Mouse (Mus musculus) lung, embryonic 14.5 days (tissue): ENCODE measurements at regions not wholly inside any gene's neighbourhood (a gene's known extent, or its start where the extent isn't known, plus 50 kb on each side); places are given as distances from the start of the nearest gene placed in this dataset.

Experiments
- ATAC-seq: fragments of 200-750 bp; cut with Nextera tagmentation; 2 replicates; pipeline ENCODE4 v1.8.0; 2017; ENCODE audit warnings: mild to moderate bottlenecking, moderate TSS enrichment, moderate library complexity; ENCODE audit not compliant: insufficient read depth
- DNase-seq: peaks from one replicate; pipeline ENCODE4 v3.0.0-alpha.2; 2015
- H3K27ac ChIP-seq: fragments of 300-500 bp; sonication (generic); 2 replicates; pipeline ENCODE4 v1.5.1; 2014; ENCODE audit warnings: low read depth, mild to moderate bottlenecking, moderate library complexity
- H3K27me3 ChIP-seq: fragments of 300-500 bp; sonication (generic); 2 replicates; pipeline ENCODE4 v1.6.1; 2014; ENCODE audit warnings: low read length, control low read depth; ENCODE audit not compliant: insufficient read depth
- H3K36me3 ChIP-seq: fragments of 300-500 bp; sonication (generic); 2 replicates; pipeline ENCODE4 v1.6.1; 2014; ENCODE audit warnings: control low read depth; ENCODE audit not compliant: insufficient read depth
- H3K4me1 ChIP-seq: fragments of 300-500 bp; sonication (generic); 2 replicates; pipeline ENCODE4 v1.6.1; 2014; ENCODE audit warnings: antibody characterized with exemption, control low read depth; ENCODE audit not compliant: insufficient read depth
- H3K4me2 ChIP-seq: fragments of 300-500 bp; sonication (generic); 2 replicates; pipeline ENCODE4 v1.6.1; 2014; ENCODE audit warnings: mild to moderate bottlenecking
- H3K4me3 ChIP-seq: fragments of 300-500 bp; sonication (generic); 2 replicates; pipeline ENCODE4 v1.5.1; 2014; ENCODE audit warnings: low read depth, low read length
- H3K9ac ChIP-seq: fragments of 300-500 bp; sonication (generic); 2 replicates; pipeline ENCODE4 v1.6.1; 2014
- H3K9me3 ChIP-seq: fragments of 300-500 bp; sonication (generic); 2 replicates; pipeline ENCODE4 v1.6.1; 2016; ENCODE audit warnings: low read depth, low read length, control low read depth
- CTCF ChIP-seq: IDR thresholded peaks from 2 replicates; pipeline ENCODE4 v1.5.1; 2016; ENCODE audit warnings: antibody characterized with exemption, low read depth
- WGBS: fragments of 180-500 bp; shearing (Covaris S2); extraction: QIAGEN DNeasy Blood & Tissue Kit; methylation state at CpG from one replicate; pipeline ENCODE4 v1.1.7; 2014; 5-methylcytosine and 5-hydroxymethylcytosine counted together

- 55% methylated on average over 2 of the region's 2 CpGs for WGBS
- Histone ChIP-seq H3K4me3 (no peak overlapping the region), H3K9ac (no peak overlapping the region), H3K4me1 (no peaks in the 10 kb centered on the region), H3K27me3 (no peaks in the 10 kb centered on the region), H3K4me2 (no peak overlapping the region), H3K9me3 (no peaks in the 10 kb centered on the region), H3K36me3 (no peaks in the 10 kb centered on the region), H3K27ac (no peak overlapping the region)
- no peak for TF ChIP-seq CTCF
- ATAC-seq (no peak), DNase-seq (no peak)
Observed at GRCm38 (mm10) chr10:66234370-66234916, 861.5 kb upstream of the Jmjd1c start.

GRCm38 (mm10) chr10:66256377-66256776 is 839.5 kb upstream of the Jmjd1c start:
- Histone ChIP-seq H3K4me2 (no peak overlapping the region), H3K9me3 (no peaks in the 10 kb centered on the region), H3K4me1 (no peaks in the 10 kb centered on the region), H3K9ac (no peak overlapping the region), H3K27ac (no peak overlapping the region), H3K4me3 (no peak overlapping the region), H3K27me3 (no peaks in the 10 kb centered on the region), H3K36me3 (no peaks in the 10 kb centered on the region)
- 66% methylated on average over 5 of the region's 5 CpGs for WGBS
- DNase-seq (no peak), ATAC-seq (no peak)
- TF ChIP-seq CTCF = no peak

GRCm38 (mm10) chr10:66270647-66271270 is 825.2 kb upstream of the Jmjd1c start:
- no peaks in the 10 kb centered on the region for H3K36me3 ChIP-seq
- no peak overlapping the region for H3K4me2 ChIP-seq
- ATAC-seq (no peak), DNase-seq (no peak)
- no peaks in the 10 kb centered on the region for H3K4me1 ChIP-seq
- no peaks in the 10 kb centered on the region for H3K27me3 ChIP-seq
- H3K9ac ChIP-seq = no peak overlapping the region
- no peaks in the 10 kb centered on the region for H3K9me3 ChIP-seq
- no peak for TF ChIP-seq CTCF
- no peak overlapping the region for H3K27ac ChIP-seq
- H3K4me3 ChIP-seq = no peak overlapping the region
- WGBS = 69% methylated on average over 4 of the region's 4 CpGs

DNA sequence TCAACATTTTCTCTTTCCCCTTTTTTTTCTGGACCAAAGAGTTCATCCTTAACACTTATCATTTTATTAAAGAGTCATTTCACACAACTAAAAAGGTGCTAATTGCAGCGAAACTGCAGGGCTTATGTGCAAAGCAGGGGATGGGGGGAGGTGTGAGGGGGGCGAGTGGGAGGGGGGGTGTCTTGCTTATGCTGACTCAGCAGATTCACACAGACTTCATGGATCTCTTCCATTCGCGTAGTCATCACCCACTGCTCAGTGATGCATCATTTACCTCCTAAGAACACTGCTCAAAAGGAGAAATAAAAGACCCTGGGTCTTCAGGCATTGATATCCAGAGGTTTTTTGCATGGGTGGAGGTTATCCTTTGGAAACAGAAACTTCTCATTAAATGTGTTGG is 800.3 kb upstream of the Jmjd1c start:
- no peaks in the 10 kb centered on the region for H3K4me1 ChIP-seq
- no peak overlapping the region for H3K4me2 ChIP-seq
- H3K9ac ChIP-seq = no peak overlapping the region
- no peak overlapping the region for H3K4me3 ChIP-seq
- no peaks in the 10 kb centered on the region for H3K27me3 ChIP-seq
- H3K27ac ChIP-seq = no peak overlapping the region
- no peaks in the 10 kb centered on the region for H3K9me3 ChIP-seq
- 46% methylated on average over 4 of the region's 4 CpGs for WGBS
- no peak for TF ChIP-seq CTCF
- ATAC-seq (no peak), DNase-seq (no peak)
- H3K36me3 ChIP-seq = no peaks in the 10 kb centered on the region

DNA sequence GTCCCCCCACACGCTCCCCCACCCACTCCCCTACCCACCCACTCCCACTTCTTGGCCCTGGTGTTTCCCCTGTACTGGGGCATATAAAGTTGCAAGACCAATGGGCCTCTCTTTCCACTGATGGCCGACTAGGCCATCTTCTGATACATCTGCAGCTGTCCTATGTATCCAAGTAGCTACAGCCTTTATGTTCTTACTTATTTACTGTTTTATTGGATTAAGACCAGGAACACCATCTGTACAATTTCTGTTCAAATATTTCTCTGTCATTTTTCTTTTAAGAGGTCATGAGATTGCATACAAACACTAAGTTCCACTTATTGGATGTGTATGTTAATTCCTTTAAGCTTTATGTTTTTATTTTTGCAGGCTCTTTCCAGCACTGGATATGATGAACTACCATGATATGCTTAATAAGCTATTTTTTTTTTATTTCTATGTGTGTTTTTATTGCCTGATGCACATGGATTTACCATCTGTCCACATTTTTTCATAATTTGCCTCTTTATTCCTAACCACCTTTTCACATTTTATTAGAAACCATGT is 792.6 kb upstream of the Jmjd1c start:
- Histone ChIP-seq H3K4me1 (no peaks in the 10 kb centered on the region), H3K27ac (no peak overlapping the region), H3K27me3 (no peaks in the 10 kb centered on the region), H3K4me2 (no peak overlapping the region), H3K9ac (no peak overlapping the region), H3K9me3 (no peaks in the 10 kb centered on the region), H3K4me3 (no peak overlapping the region), H3K36me3 (no peaks in the 10 kb centered on the region)
- peak; percentile 60; the same call in 1 of the 2 replicates for ATAC-seq
- TF ChIP-seq CTCF = no peak
- WGBS = 55% methylated on average over 2 of the region's 2 CpGs
- peak; percentile 56 for DNase-seq

DNA sequence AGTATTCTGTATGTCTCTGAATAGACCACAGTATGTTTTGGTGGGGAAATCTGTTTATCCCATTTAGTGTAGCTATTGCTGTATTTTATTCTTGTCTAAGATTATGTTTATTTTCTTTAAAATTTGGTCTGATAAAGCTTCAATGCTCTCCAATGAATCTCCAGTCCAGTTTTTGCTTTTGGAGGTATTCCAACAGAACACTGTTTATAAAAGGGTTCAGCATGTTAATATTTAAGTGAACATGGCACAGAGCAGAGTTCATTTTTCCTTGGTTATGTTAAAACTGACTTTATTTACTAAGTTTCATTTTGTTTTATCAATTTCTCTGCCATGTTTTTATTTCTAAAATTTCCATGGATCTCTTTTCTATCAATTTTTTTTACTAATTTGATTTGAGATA is 791.0 kb upstream of the Jmjd1c start:
- H3K4me2 ChIP-seq = no peak overlapping the region
- H3K9ac ChIP-seq = no peak overlapping the region
- peak; percentile 28; the same call in 1 of the 2 replicates for ATAC-seq
- H3K27me3 ChIP-seq = no peaks in the 10 kb centered on the region
- DNase-seq = peak; percentile 73
- no peaks in the 10 kb centered on the region for H3K9me3 ChIP-seq
- no peak overlapping the region for H3K27ac ChIP-seq
- no peaks in the 10 kb centered on the region for H3K36me3 ChIP-seq
- no peak for TF ChIP-seq CTCF
- no peak overlapping the region for H3K4me3 ChIP-seq
- H3K4me1 ChIP-seq = no peaks in the 10 kb centered on the region

DNA sequence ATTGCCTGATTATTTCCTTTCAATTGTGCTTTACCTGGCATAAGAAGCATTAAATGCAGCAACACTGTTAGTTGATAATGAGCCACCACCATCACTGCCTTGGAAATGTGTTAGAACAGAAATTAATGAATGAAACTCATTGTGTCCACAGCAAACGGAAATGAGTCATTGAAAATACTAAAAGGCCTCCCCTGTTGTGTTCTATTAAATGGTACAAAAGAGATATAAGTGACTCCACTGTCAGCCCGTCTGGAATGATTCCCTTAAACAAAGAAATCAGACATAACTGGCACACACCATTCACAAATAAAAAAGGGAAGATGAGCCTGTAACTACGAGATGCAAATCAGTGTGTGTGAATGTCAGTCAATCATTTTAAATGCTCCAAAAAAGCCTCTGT is 764.8 kb upstream of the Jmjd1c start:
- DNase-seq = no peak
- no peaks in the 10 kb centered on the region for H3K36me3 ChIP-seq
- H3K9ac ChIP-seq = no peak overlapping the region
- WGBS = 58% methylated on average over 3 of the region's 3 CpGs
- no peak overlapping the region for H3K27ac ChIP-seq
- no peak overlapping the region for H3K4me2 ChIP-seq
- no peaks in the 10 kb centered on the region for H3K9me3 ChIP-seq
- TF ChIP-seq CTCF = no peak
- no peak overlapping the region for H3K4me3 ChIP-seq
- no peak for ATAC-seq
- no peaks in the 10 kb centered on the region for H3K27me3 ChIP-seq
- H3K4me1 ChIP-seq = no peaks in the 10 kb centered on the region
